Comparison of ENCODE assay signal across 21 mouse cellular contexts in the genomic region with DNA sequence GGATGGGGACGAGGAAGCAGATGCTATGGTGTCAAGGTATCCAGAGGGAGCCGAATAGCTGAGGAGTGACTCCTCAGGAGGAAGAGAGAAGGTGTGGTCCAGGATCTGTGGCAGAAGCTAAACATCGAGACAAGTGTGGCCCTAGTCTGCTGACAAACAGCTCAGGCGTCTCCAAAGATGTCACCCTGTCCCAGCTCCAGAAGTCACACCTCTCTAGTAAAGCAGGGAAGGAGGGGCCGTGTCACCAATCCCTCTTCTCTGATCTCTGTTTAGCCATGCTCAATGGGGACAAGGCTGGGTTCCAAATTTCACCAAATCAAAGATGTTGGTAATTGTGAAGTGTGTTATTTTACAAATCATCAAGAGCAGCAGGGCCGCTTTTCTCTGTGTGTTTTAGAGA. TPM values are rescaled to one million over a fixed set of nuclear protein-coding genes. Genes with fewer than 3 reads are reported as not detected.
"Had no signal": no experiment of that assay in that cellular context is flagged by ENCODE, and none has a peak within 500 bp of the region (broad histone marks: within the 10 kb centered on the region; RNA-seq: fewer than 3 reads in every experiment).

No protein-coding gene starts in this region.

- H3K4me2 ChIP-seq: limb, embryonic 13.5 days; liver, embryonic 12.5 days; liver, embryonic 15.5 days; midbrain, embryonic 12.5 days; midbrain, embryonic 15.5 days; neural tube, embryonic 13.5 days; stomach, embryonic 15.5 days had no signal

- H3K36me3 ChIP-seq: limb, embryonic 10.5 days; limb, embryonic 13.5 days; liver, embryonic 12.5 days; liver, embryonic 15.5 days; midbrain, embryonic 12.5 days; midbrain, embryonic 15.5 days; neural tube, embryonic 13.5 days; stomach, embryonic 15.5 days had no signal

- H3K27ac ChIP-seq: layer of hippocampus, adult 2 months; limb, embryonic 10.5 days; limb, embryonic 13.5 days; liver, embryonic 12.5 days; liver, embryonic 15.5 days; macrophage; midbrain, embryonic 12.5 days; midbrain, embryonic 15.5 days; neural tube, embryonic 13.5 days; stomach, embryonic 15.5 days had no signal

- H3K27me3 ChIP-seq: limb, embryonic 13.5 days; liver, embryonic 12.5 days; liver, embryonic 15.5 days; midbrain, embryonic 12.5 days; midbrain, embryonic 15.5 days; neural tube, embryonic 13.5 days; stomach, embryonic 15.5 days had no signal

- ATAC-seq: intestine, postnatal 0 days; liver, embryonic 12.5 days; midbrain, embryonic 15.5 days had no signal

- H3K9ac ChIP-seq: limb, embryonic 13.5 days; liver, embryonic 12.5 days; liver, embryonic 15.5 days; midbrain, embryonic 12.5 days; midbrain, embryonic 15.5 days; neural tube, embryonic 13.5 days; stomach, embryonic 15.5 days had no signal

- H3K4me1 ChIP-seq: limb, embryonic 13.5 days; liver, embryonic 12.5 days; liver, embryonic 15.5 days; midbrain, embryonic 12.5 days; midbrain, embryonic 15.5 days; neural tube, embryonic 13.5 days; stomach, embryonic 15.5 days had no signal

- H3K4me3 ChIP-seq: layer of hippocampus, adult 2 months; limb, embryonic 10.5 days; limb, embryonic 13.5 days; liver, embryonic 12.5 days; liver, embryonic 15.5 days; midbrain, embryonic 12.5 days; midbrain, embryonic 15.5 days; myocyte; neural tube, embryonic 13.5 days; stomach, embryonic 15.5 days had no signal

- H3K9me3 ChIP-seq: limb, embryonic 10.5 days; limb, embryonic 13.5 days; liver, embryonic 12.5 days; liver, embryonic 15.5 days; midbrain, embryonic 12.5 days; midbrain, embryonic 15.5 days; neural tube, embryonic 13.5 days; stomach, embryonic 15.5 days had no signal

- DNase-seq: kidney, adult 9 months; kidney, postnatal 14 days; layer of hippocampus, adult 9-11 months; liver; retina, postnatal 1 day; right cerebral cortex, postnatal 25 days; spleen, adult 18-20 months; thymus, postnatal 25 days had no signal

RNA-seq across cellular contexts. Expression of a gene that starts 33.8 kb away (rescaled TPM):
- total RNA-seq: megakaryocyte, adult 5-6 weeks had no signal
- polyA plus RNA-seq: liver, embryonic 15.5 days; macrophage had no signal
